Mouse (Mus musculus) brain, embryonic 18.5 days (tissue): Measurements from ENCODE around the gene Ier5.

Experiments
- DNase-seq: peaks from one replicate; pipeline ENCODE4 v3.0.0-alpha.2; 2012; ENCODE audit warnings: low read depth, low spot score

Ier5 gene

GRCm38 (mm10) chr1:155098486-155099279 lies 753 bp downstream of the Ier5 start:
- no peak for DNase-seq

GRCm38 (mm10) chr1:155097931-155098485 lies 1.4 kb downstream of the Ier5 start:
- DNase-seq = no peak

- no peak for DNase-seq
Measured at GRCm38 (mm10) chr1:155097354-155097753, 2.1 kb downstream of the Ier5 start.

GRCm38 (mm10) chr1:155096620-155097261 lies 2.7 kb downstream of the Ier5 start:
- DNase-seq = no peak

- no peak for DNase-seq
Measured at GRCm38 (mm10) chr1:155093971-155094707, 5.3 kb downstream of the Ier5 start.

- DNase-seq = no peak
Measured at GRCm38 (mm10) chr1:155093145-155093791, 6.2 kb downstream of the Ier5 start.

- DNase-seq = no peak
Measured at GRCm38 (mm10) chr1:155091842-155092800, 7.3 kb downstream of the Ier5 start.

- DNase-seq = no peak
Measured at GRCm38 (mm10) chr1:155091374-155091841, 8.0 kb downstream of the Ier5 start.

GRCm38 (mm10) chr1:155090736-155091135 lies 8.7 kb downstream of the Ier5 start:
- no peak for DNase-seq

- no peak for DNase-seq
Measured at GRCm38 (mm10) chr1:155090327-155090726, 9.1 kb downstream of the Ier5 start.

- DNase-seq = no peak
Measured at GRCm38 (mm10) chr1:155088847-155089603, 10.4 kb downstream of the Ier5 start.

- no peak for DNase-seq
Measured at GRCm38 (mm10) chr1:155088046-155088445, 11.4 kb downstream of the Ier5 start.

- DNase-seq = no peak
Measured at GRCm38 (mm10) chr1:155086893-155087292, 12.5 kb downstream of the Ier5 start.

- no peak for DNase-seq
Measured at GRCm38 (mm10) chr1:155086416-155086815, 13.0 kb downstream of the Ier5 start.

GRCm38 (mm10) chr1:155084839-155085238 lies 14.6 kb downstream of the Ier5 start:
- no peak for DNase-seq

GRCm38 (mm10) chr1:155083271-155084265 lies 15.9 kb downstream of the Ier5 start:
- DNase-seq = peak; percentile 78

GRCm38 (mm10) chr1:155082965-155083268 lies 16.5 kb downstream of the Ier5 start:
- peak; percentile 75 for DNase-seq

- DNase-seq = no peak
Measured at GRCm38 (mm10) chr1:155082158-155082964, 17.1 kb downstream of the Ier5 start.
